8 mouse cellular contexts compared by ENCODE assay signal in the genomic region with DNA sequence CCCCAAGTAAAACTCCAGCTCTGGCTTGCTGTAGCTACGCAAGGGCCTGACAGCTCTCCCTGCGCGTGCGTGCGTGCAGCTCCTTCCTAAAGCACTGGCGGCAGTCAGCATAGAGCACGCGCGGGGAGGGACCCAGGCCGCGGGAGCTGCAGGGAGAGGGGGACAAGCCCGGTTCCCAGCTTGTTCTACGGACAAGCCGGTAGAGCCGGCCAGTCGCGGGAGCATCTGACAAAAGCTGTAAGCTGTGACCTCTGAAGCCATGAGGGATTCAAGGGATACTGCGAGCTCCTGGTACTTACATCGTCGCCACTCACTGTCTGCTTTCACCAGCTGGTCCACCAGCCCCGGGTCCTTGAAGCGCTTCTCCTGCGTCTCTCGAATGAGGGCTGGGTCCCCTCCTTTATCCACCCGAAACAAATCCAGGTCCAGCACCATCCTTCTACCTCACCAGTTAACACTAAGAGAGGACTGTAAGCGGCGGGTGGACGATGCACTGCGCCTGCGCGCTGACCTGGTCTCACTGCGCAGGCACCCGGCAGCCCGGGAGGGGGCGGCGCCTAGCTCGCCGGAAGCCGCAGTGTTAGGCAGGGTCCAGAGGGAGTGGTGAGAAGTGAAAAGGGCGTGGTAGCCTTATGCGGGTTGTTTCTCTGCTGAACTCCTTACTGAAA. TPM values are rescaled to one million over a fixed set of nuclear protein-coding genes. Genes with fewer than 3 reads are reported as not detected.
A peak's percentile ranks its signal among the peaks of the same experiment; 100 is the strongest.
DNase-seq lines count a peak whose midpoint lies in the region; ATAC-seq and TF ChIP-seq lines count a peak whose summit lies in the region.

A gene (minus strand): TSS at position 512 of the 668 bp plus-strand sequence.

- WGBS in hindbrain, embryonic 10.5 days: under 1% methylated on average over 41 of the region's 41 CpGs
- under 1% methylated on average over 41 of the region's 41 CpGs for WGBS in lung, postnatal 0 days

- peak; percentile 52 for TF ChIP-seq CTCF in lung, postnatal 0 days (IDR thresholded peaks at IDR 0.05)

- ATAC-seq in frontal cortex, adult (ENCODE audit: low TSS enrichment): peak; percentile 95
- peak; percentile 98 for ATAC-seq in lung, postnatal 0 days

- no peak for TF ChIP-seq EP300 in lung, postnatal 0 days (IDR thresholded peaks at IDR 0.05)

- H3K36me3 ChIP-seq in hindbrain, embryonic 10.5 days: peaks cover 28% of the 10 kb centered on the region
- no peaks in the 10 kb centered on the region for H3K36me3 ChIP-seq in lung, postnatal 0 days (ENCODE audit: insufficient read depth, low read length)

- peak within 1 kb of the TSS; percentile 59 for H3K9ac ChIP-seq in lung, postnatal 0 days (replicated peaks; ENCODE audit: low read depth)

- H3K4me2 ChIP-seq in lung, postnatal 0 days (replicated peaks; ENCODE audit: low read depth, low read length): peak within 1 kb of the TSS; percentile 75

- H3K27ac ChIP-seq in hindbrain, embryonic 10.5 days: peak within 1 kb of the TSS; percentile 93
- peak within 1 kb of the TSS; percentile 85 for H3K27ac ChIP-seq in lung, postnatal 0 days (ENCODE audit: low read length)

- peak; percentile 84 for DNase-seq in MEL-GATA-1-ER (ENCODE audit: extremely low read depth, low read depth)
- DNase-seq in cerebellum, adult 8-10 months: peak; percentile 90
- DNase-seq in hindbrain, embryonic 10.5 days (ENCODE audit: low spot score): peak; percentile 93
- DNase-seq in layer of hippocampus, adult 9-11 months: peak; percentile 92
- DNase-seq in lung, postnatal 0 days (ENCODE audit: low spot score): peak; percentile 97
- DNase-seq in ovary, postnatal 14 days (ENCODE audit: low spot score): peak; percentile 87
- peak; percentile 90 for DNase-seq in thymus, postnatal 14 days

- no peaks in the 10 kb centered on the region for H3K9me3 ChIP-seq in hindbrain, embryonic 10.5 days
- H3K9me3 ChIP-seq in lung, postnatal 0 days (ENCODE audit: low read length): no peaks in the 10 kb centered on the region

- H3K4me1 ChIP-seq in hindbrain, embryonic 10.5 days (replicated peaks): peaks cover 47% of the 10 kb centered on the region
- peaks cover 14% of the 10 kb centered on the region for H3K4me1 ChIP-seq in lung, postnatal 0 days (ENCODE audit: insufficient read depth, low read depth, low read length)

- H3K27me3 ChIP-seq in hindbrain, embryonic 10.5 days (ENCODE audit: insufficient read depth, poor library complexity, severe bottlenecking): no peaks in the 10 kb centered on the region
- H3K27me3 ChIP-seq in lung, postnatal 0 days (replicated peaks; ENCODE audit: insufficient read depth, low read length): no peaks in the 10 kb centered on the region

- peak within 1 kb of the TSS; percentile 89 for H3K4me3 ChIP-seq in hindbrain, embryonic 10.5 days
- peak within 1 kb of the TSS; percentile 80 for H3K4me3 ChIP-seq in lung, postnatal 0 days (ENCODE audit: low read depth, low read length)

RNA-seq across cellular contexts. Expression of the gene that starts here (rescaled TPM):
- polyA plus RNA-seq in hindbrain, embryonic 10.5 days (2016; fragmentation: Nextera tagmentation; extraction: Ambion mirVana): 161 and 177 TPM in 2 replicates
- polyA plus RNA-seq in lung, postnatal 0 days (2015; fragmentation: Nextera tagmentation; extraction: Ambion mirVana): 81.0 and 81.3 TPM in 2 replicates

Comparison
In these comparisons a context has a peak if more than half of its experiments do, and no peak if none do; other contexts are left out.
1. Peak in every context shown above with its lines: DNase-seq, ATAC-seq, H3K4me3 ChIP-seq and H3K27ac ChIP-seq.